Mouse (Mus musculus) gastrocnemius, adult 2 months (tissue): Measurements from ENCODE around the gene Adam6a. TPM values are rescaled to one million over a fixed set of nuclear protein-coding genes. Genes with fewer than 3 reads are reported as not detected.
A peak's percentile ranks its signal among the peaks of the same experiment; 100 is the strongest.
"Not testable (repeated sequence)": the region's sequence is repeated elsewhere in the genome, so short reads cannot be mapped to it uniquely, and the experiment has no call there.

Source experiments
- DNase-seq: peaks from one replicate; pipeline ENCODE4 v3.0.0; 2022
- H3K27ac ChIP-seq: fragments of 200-600 bp; 2 replicates; pipeline ENCODE4 v1.8.1; 2022; ENCODE audit warnings: mild to moderate bottlenecking
- H3K4me3 ChIP-seq: fragments of 200-600 bp; 2 replicates; pipeline ENCODE4 v1.8.1; 2022; ENCODE audit warnings: mild to moderate bottlenecking, moderate library complexity
- CTCF ChIP-seq: fragments of 200-600 bp; IDR thresholded peaks from 2 replicates; pipeline ENCODE4 v1.8.1; 2022; ENCODE audit warnings: antibody characterized with exemption, mild to moderate bottlenecking, moderate library complexity
- intact Hi-C: fragments of 180-260 bp; cut with DNase I; formaldehyde crosslinking; loops from one replicate; pipeline ENCODE4 v1.15.1; 2025
- long read RNA-seq, 2 experiments: library from polyadenylated mRNA; stranded (forward); transcript quantifications; one replicate each; pipeline ENCODE4 v2.0.0; 2021
- total RNA-seq, 2 experiments: library from RNA; stranded (reverse); gene quantifications; 2 replicates each; pipeline ENCODE4 v1.2.3; 2021

Adam6a gene
- not detected for total RNA-seq
- long read RNA-seq, experiment 1 = 0 reads
- long read RNA-seq, experiment 2 = 0 reads

- intact Hi-C loops, H3K27ac ChIP-seq, H3K4me3 ChIP-seq, DNase-seq: not testable (repeated sequence)
Observed at GRCm38 (mm10) chr12:113543608-113544007, at the start of gene Adam6a. Adam6a (plus strand) TSS chr12:113543908.

- no peak overlapping the region for H3K4me3 ChIP-seq
- H3K27ac ChIP-seq = no peak overlapping the region
- intact Hi-C loops = no loop called here
- no peak for DNase-seq
- TF ChIP-seq CTCF = no peak
Observed at GRCm38 (mm10) chr12:113525901-113526300, 17.8 kb upstream of the Adam6a start.

GRCm38 (mm10) chr12:113578241-113578640, 34.5 kb downstream of the Adam6a start:
- intact Hi-C loops = no loop called here
- Histone ChIP-seq H3K4me3 (no peak overlapping the region), H3K27ac (no peak overlapping the region)
- peak; percentile 16 for DNase-seq
- TF ChIP-seq CTCF = peak; percentile 10; the same call in 1 of the 2 replicates

GRCm38 (mm10) chr12:113588001-113588400, 44.3 kb downstream of the Adam6a start:
- H3K4me3 ChIP-seq = no peak overlapping the region
- peak; percentile 4; the same call in 1 of the 2 replicates for TF ChIP-seq CTCF
- intact Hi-C loops = no loop called here
- no peak for DNase-seq
- no peak overlapping the region for H3K27ac ChIP-seq

Other genes starting within 250 kb of the Adam6a start
- not detected for gene Adam6b, start 54.4 kb upstream of the Adam6a start, total RNA-seq